In the genomic region with DNA sequence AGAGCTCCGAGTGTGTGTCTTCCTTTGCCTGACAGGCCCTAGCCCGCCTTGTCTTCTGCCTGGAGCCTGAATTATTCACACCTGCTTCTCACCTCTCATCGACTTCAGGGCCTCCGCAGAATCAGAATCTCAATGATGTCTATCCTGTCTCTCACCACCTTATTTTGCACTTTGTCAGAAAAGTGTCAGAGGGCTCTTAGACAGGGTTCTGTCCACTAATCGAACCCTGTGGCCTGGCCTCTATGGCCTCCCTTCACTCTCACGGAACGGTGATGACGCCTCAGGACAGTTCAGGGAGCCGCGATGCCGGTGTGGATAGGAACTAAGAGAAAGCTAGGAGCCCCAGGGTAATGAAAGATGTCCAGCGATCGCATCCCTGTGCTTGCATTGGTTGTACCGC, we compare ENCODE assay signal across 9 mouse cellular contexts. TPM values are rescaled to one million over a fixed set of nuclear protein-coding genes. Genes with fewer than 3 reads are reported as not detected.
DNase-seq lines count a peak whose midpoint lies in the region; ATAC-seq and TF ChIP-seq lines count a peak whose summit lies in the region.
"Had no signal": no experiment of that assay in that cellular context is flagged by ENCODE, and none has a peak within 500 bp of the region (broad histone marks: within the 10 kb centered on the region; RNA-seq: fewer than 3 reads in every experiment).

Galnt16 (plus strand) TSS at position 301 of the 400 bp plus-strand sequence.

- WGBS in intestine, embryonic 15.5 days, result 13% methylated on average over 14 of the region's 14 CpGs
- 5% methylated on average over 14 of the region's 14 CpGs for WGBS in midbrain, embryonic 13.5 days

- no peaks in the 10 kb centered on the region for H3K9me3 ChIP-seq in intestine, embryonic 15.5 days
- H3K9me3 ChIP-seq in midbrain, embryonic 13.5 days, result no peaks in the 10 kb centered on the region

- no peak for TF ChIP-seq POLR2A in embryonic fibroblast, embryonic 13.5 days (IDR thresholded peaks at IDR 0.05; ENCODE audit: low read depth, low read length)

- peak within 1 kb of the TSS; percentile 58 for H3K9ac ChIP-seq in intestine, embryonic 15.5 days
- peak within 1 kb of the TSS; percentile 84 for H3K9ac ChIP-seq in midbrain, embryonic 13.5 days (replicated peaks)

- H3K27me3 ChIP-seq in intestine, embryonic 15.5 days (replicated peaks), result peaks cover 66% of the 10 kb centered on the region
- peaks cover 26% of the 10 kb centered on the region for H3K27me3 ChIP-seq in midbrain, embryonic 13.5 days

- peaks cover 3% of the 10 kb centered on the region; the same call in 1 of the 2 replicates for H3K4me1 ChIP-seq in embryonic fibroblast, embryonic 13.5 days (ENCODE audit: control insufficient read depth, insufficient read depth, low read length)
- peaks cover 19% of the 10 kb centered on the region for H3K4me1 ChIP-seq in intestine, embryonic 15.5 days (replicated peaks)
- H3K4me1 ChIP-seq in midbrain, embryonic 13.5 days (replicated peaks), result peaks cover 34% of the 10 kb centered on the region

- no peak for DNase-seq in layer of hippocampus, adult 18-20 months (ENCODE audit: low spot score in 2 of 2)
- no peak for DNase-seq in layer of hippocampus, adult 9-10 months (ENCODE audit: low spot score)
- DNase-seq in spleen, postnatal 14 days (ENCODE audit: low spot score in 2 of 2), result no peak
- DNase-seq in ovary, postnatal 10 days (ENCODE audit: low spot score), result no peak

- no peaks in the 10 kb centered on the region for H3K36me3 ChIP-seq in intestine, embryonic 15.5 days
- H3K36me3 ChIP-seq in midbrain, embryonic 13.5 days, result no peaks in the 10 kb centered on the region

- peak within 1 kb of the TSS; percentile 88 for H3K4me2 ChIP-seq in intestine, embryonic 15.5 days (replicated peaks)
- H3K4me2 ChIP-seq in midbrain, embryonic 13.5 days (replicated peaks), result peak within 1 kb of the TSS; percentile 90

- ATAC-seq in intestine, embryonic 15.5 days, result no peak
- no peak; the same call in 1 of the 2 replicates for ATAC-seq in midbrain, embryonic 13.5 days
- ATAC-seq in granulocyte monocyte progenitor cell, adult 5-6 weeks (replicated peaks; ENCODE audit: poor library complexity, severe bottlenecking), result no peak

- H3K4me3 ChIP-seq in embryonic fibroblast, embryonic 13.5 days (ENCODE audit: insufficient read depth, low read length), result peak within 1 kb of the TSS; percentile 61
- H3K4me3 ChIP-seq in intestine, embryonic 15.5 days (replicated peaks), result peak within 1 kb of the TSS; percentile 51
- peak within 1 kb of the TSS; percentile 88 for H3K4me3 ChIP-seq in midbrain, embryonic 13.5 days (replicated peaks)

- no peak for TF ChIP-seq CTCF in embryonic fibroblast, embryonic 13.5 days (IDR thresholded peaks at IDR 0.05; ENCODE audit: borderline replicate concordance, insufficient read depth, low read length)

- no peak within 1 kb of the TSS for H3K27ac ChIP-seq in embryonic fibroblast, embryonic 13.5 days (ENCODE audit: insufficient read depth, low read length)
- H3K27ac ChIP-seq in intestine, embryonic 15.5 days, result peak within 1 kb of the TSS; percentile 32
- peak within 1 kb of the TSS; percentile 94 for H3K27ac ChIP-seq in midbrain, embryonic 13.5 days

RNA-seq across cellular contexts. Expression of gene Galnt16, which starts in this region (rescaled TPM):
- 100 to 1,000 TPM; 192 to 196 TPM for total RNA-seq in layer of hippocampus, adult 18-20 months (2021)
- 3.4 and 7.8 TPM in 2 replicates for polyA plus RNA-seq in embryonic fibroblast, embryonic 13.5 days (2011; ENCODE audit: insufficient read length, low read depth, missing spikeins)
- 8.9 and 9.2 TPM in 2 replicates for polyA plus RNA-seq in intestine, embryonic 15.5 days (2015; fragmentation: Nextera tagmentation; extraction: Ambion mirVana)
- polyA plus RNA-seq in midbrain, embryonic 13.5 days (2015; fragmentation: Nextera tagmentation; extraction: Ambion mirVana), result 32.1 and 34.7 TPM in 2 replicates
- total RNA-seq in granulocyte monocyte progenitor cell, adult 5-6 weeks (2014; fragmentation: Nextera tagmentation), result not detected in 2 replicates
- total RNA-seq in granulocyte monocyte progenitor cell, adult 5-6 weeks (2017), result not detected in 2 replicates
- total RNA-seq: neutrophil, adult 5-6 weeks had no signal

Comparison
In these comparisons a context has a peak if more than half of its experiments do, and no peak if none do; other contexts are left out.
1. RNA of gene Galnt16 (total RNA-seq): 192 to 196 TPM in layer of hippocampus, adult 18-20 months; not detected in granulocyte monocyte progenitor cell, adult 5-6 weeks; every median in the first group is over 100 times any median in the second.
2. Peak in every context shown above with its lines, with median percentiles within 50 percentile points of each other: H3K4me3 ChIP-seq.